8 mouse cellular contexts compared by ENCODE assay signal in the genomic region with DNA sequence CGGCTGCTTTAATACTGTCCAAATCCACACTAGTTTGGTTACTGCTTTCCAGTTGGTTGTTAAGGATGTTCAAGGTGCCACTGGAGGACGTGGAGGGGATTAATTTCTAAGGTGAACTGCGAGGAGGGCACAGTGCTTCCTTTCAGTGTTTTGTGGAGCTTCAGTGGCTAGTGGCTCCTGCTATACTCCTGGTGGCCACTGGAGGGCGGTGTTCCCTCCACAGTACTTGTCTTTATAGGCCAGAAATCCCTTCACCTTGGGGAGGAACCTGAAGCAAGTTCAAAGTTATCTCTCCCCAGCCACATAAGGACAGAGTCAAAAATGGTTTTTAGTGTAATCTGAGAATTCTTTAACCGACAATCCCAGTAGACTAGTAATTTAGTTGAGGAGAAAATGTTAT.
DNase-seq lines count a peak whose midpoint lies in the region; TF ChIP-seq lines count a peak whose summit lies in the region.

No protein-coding gene starts in this region.

- H3K79me2 ChIP-seq in liver, adult 2 months (ENCODE audit: control insufficient read depth, insufficient read depth, low read length): 0 out of 2 replicates have a peak, but pooled peaks cover 3% of the 10 kb centered on the region

- no peaks in the 10 kb centered on the region for H3K27me3 ChIP-seq in thymus, adult 2 months (ENCODE audit: control insufficient read depth, insufficient read depth, low read length)
- no peaks in the 10 kb centered on the region for H3K27me3 ChIP-seq in embryonic facial prominence, embryonic 10.5 days (replicated peaks; ENCODE audit: low read depth, poor library complexity, severe bottlenecking)
- no peaks in the 10 kb centered on the region for H3K27me3 ChIP-seq in liver, adult 2 months (ENCODE audit: control insufficient read depth, insufficient read depth, low read length)

- 33% methylated on average over 5 of the region's 5 CpGs for WGBS in thymus, adult 2 months
- 33% methylated on average over 5 of the region's 5 CpGs for WGBS in bone marrow, adult 2 months
- WGBS in embryonic facial prominence, embryonic 10.5 days: 39% methylated on average over 5 of the region's 5 CpGs
- WGBS in liver, adult 2 months: 40% methylated on average over 5 of the region's 5 CpGs

- H3K4me3 ChIP-seq in thymus, adult 2 months (ENCODE audit: control insufficient read depth, insufficient read depth, low read length): no peak overlapping the region
- H3K4me3 ChIP-seq in bone marrow, adult 2 months (replicated peaks; ENCODE audit: control insufficient read depth, low read depth, low read length): no peak overlapping the region
- no peak overlapping the region for H3K4me3 ChIP-seq in embryonic facial prominence, embryonic 10.5 days
- H3K4me3 ChIP-seq in liver, adult 2 months (ENCODE audit: insufficient read depth, low read depth, low read length): no peak overlapping the region

- TF ChIP-seq CTCF in thymus, adult 2 months (IDR thresholded peaks at IDR 0.05; ENCODE audit: borderline replicate concordance, control insufficient read depth, extremely low read depth, insufficient read depth, low read length, poor library complexity): no peak
- TF ChIP-seq CTCF in bone marrow, adult 2 months (IDR thresholded peaks at IDR 0.05; ENCODE audit: control insufficient read depth, insufficient read depth, low read length): peak; percentile 89
- peak; percentile 87 for TF ChIP-seq CTCF in liver, adult 2 months (IDR thresholded peaks at IDR 0.05; ENCODE audit: low read depth, low read length)

- H3K9me3 ChIP-seq in embryonic facial prominence, embryonic 10.5 days: no peaks in the 10 kb centered on the region

- no peak overlapping the region for H3K9ac ChIP-seq in liver, adult 2 months (ENCODE audit: low read depth, low read length)

- H3K36me3 ChIP-seq in thymus, adult 2 months (ENCODE audit: control insufficient read depth, insufficient read depth, low read length): no peaks in the 10 kb centered on the region
- peaks cover 76% of the 10 kb centered on the region for H3K36me3 ChIP-seq in embryonic facial prominence, embryonic 10.5 days (replicated peaks)
- H3K36me3 ChIP-seq in liver, adult 2 months (ENCODE audit: control insufficient read depth, insufficient read depth, low read length): peaks cover 58% of the 10 kb centered on the region

- no peak overlapping the region for H3K27ac ChIP-seq in thymus, adult 2 months (ENCODE audit: control insufficient read depth, insufficient read depth, low read length)
- H3K27ac ChIP-seq in bone marrow, adult 2 months (ENCODE audit: control insufficient read depth, insufficient read depth, low read depth, low read length, poor library complexity): no peak overlapping the region
- H3K27ac ChIP-seq in embryonic facial prominence, embryonic 10.5 days (replicated peaks): no peak overlapping the region
- H3K27ac ChIP-seq in liver, adult 2 months (replicated peaks; ENCODE audit: insufficient read depth, low read depth, low read length): no peak overlapping the region

- TF ChIP-seq POLR2A in thymus, adult 2 months (IDR thresholded peaks at IDR 0.05; ENCODE audit: control insufficient read depth, extremely low read depth, insufficient read depth, low read length, poor library complexity): no peak
- TF ChIP-seq POLR2A in bone marrow, adult 2 months (IDR thresholded peaks at IDR 0.05; ENCODE audit: borderline replicate concordance, control insufficient read depth, low read depth, low read length): no peak
- no peak for TF ChIP-seq POLR2A in liver, adult 2 months (IDR thresholded peaks at IDR 0.05; ENCODE audit: extremely low read depth, insufficient read depth, low read length)

- no peaks in the 10 kb centered on the region for H3K4me1 ChIP-seq in thymus, adult 2 months (replicated peaks; ENCODE audit: control insufficient read depth, insufficient read depth, low read length)
- no peaks in the 10 kb centered on the region; the same call in 1 of the 2 replicates for H3K4me1 ChIP-seq in bone marrow, adult 2 months (ENCODE audit: control insufficient read depth, insufficient read depth, low read length)
- no peaks in the 10 kb centered on the region for H3K4me1 ChIP-seq in embryonic facial prominence, embryonic 10.5 days
- H3K4me1 ChIP-seq in liver, adult 2 months (ENCODE audit: control insufficient read depth, insufficient read depth, low read length): no peaks in the 10 kb centered on the region

- DNase-seq in thymus, adult 2 months: peak; percentile 35
- DNase-seq in thymus, adult 18-20 months: no peak
- peak; percentile 76 for DNase-seq in embryonic facial prominence, embryonic 10.5 days (ENCODE audit: low spot score)
- DNase-seq in hindlimb bud, embryonic 11.5 days (ENCODE audit: extremely low spot score, low read depth, low spot score): peak; percentile 18
- DNase-seq in liver, adult 2 months (ENCODE audit: extremely low read depth, low read depth, low spot score): peak; percentile 34
- peak; percentile 26 for DNase-seq in retina, adult 2 months (ENCODE audit: low read depth, low spot score)
- DNase-seq in yolk sac, embryonic 10.5 days (ENCODE audit: low spot score): peak; percentile 31

Comparison
In these comparisons a context has a peak if more than half of its experiments do, and no peak if none do; other contexts are left out.
1. DNase-seq: peak in thymus, adult 2 months (single experiment), embryonic facial prominence, embryonic 10.5 days (single experiment), hindlimb bud, embryonic 11.5 days (single experiment), liver, adult 2 months (single experiment), retina, adult 2 months (single experiment) and yolk sac, embryonic 10.5 days (single experiment); none in thymus, adult 18-20 months (0 of 2).